Mouse (Mus musculus) embryonic fibroblast, embryonic 13.5 days (primary cell): ENCODE data around the gene Mrpl17.

Experiments
- CTCF ChIP-seq: IDR thresholded peaks from 2 replicates; pipeline ENCODE4 v1.5.1; 2011; ENCODE audit warnings: mild to moderate bottlenecking, control low read depth, low read length, moderate library complexity, borderline replicate concordance; ENCODE audit not compliant: insufficient read depth
- POLR2A ChIP-seq: IDR thresholded peaks from 2 replicates; pipeline ENCODE4 v1.6.1; 2011; ENCODE audit warnings: low read depth, mild to moderate bottlenecking, control low read depth, low read length, moderate library complexity

DNA sequence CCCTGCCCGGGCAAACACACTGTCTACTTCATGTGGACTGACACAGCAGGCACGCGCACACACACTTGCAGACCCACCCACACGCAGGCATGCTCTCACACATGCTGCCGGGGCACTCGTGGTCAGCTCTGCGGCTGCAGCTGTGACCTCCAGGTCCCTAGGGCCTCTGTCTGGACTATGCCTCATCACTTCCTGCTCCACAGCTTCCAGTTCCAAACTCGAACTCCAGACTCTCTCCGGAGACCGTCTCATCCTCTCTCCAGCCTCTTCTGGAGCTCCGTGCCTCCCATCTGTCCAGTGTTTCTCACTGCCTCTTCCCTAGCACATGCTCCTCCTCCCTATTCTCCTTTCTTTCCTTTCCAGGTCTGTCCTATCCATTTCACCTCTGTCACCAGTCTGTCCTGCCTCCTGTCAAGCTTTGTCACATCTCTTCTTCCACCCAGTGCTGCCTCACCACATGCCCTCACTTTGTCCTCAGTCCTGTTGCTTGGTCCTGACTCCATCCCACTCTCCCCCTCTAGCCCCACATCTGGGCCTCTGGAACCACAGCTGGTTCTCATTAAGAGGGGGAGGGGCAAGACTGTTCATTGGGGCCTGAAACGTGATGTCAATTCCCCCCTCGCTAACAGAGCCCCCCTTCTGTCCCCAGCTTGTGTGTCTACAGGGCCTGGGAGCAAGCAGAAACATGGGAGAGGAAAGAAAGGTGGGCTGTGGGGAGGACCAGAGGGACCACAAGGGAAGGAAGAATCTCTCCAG lies 32.9 kb downstream of the Mrpl17 start:
- TF ChIP-seq CTCF (no peak), POLR2A (peak; percentile 60)
